Mouse (Mus musculus): ENCODE results near the gene Flt3l.

DNA sequence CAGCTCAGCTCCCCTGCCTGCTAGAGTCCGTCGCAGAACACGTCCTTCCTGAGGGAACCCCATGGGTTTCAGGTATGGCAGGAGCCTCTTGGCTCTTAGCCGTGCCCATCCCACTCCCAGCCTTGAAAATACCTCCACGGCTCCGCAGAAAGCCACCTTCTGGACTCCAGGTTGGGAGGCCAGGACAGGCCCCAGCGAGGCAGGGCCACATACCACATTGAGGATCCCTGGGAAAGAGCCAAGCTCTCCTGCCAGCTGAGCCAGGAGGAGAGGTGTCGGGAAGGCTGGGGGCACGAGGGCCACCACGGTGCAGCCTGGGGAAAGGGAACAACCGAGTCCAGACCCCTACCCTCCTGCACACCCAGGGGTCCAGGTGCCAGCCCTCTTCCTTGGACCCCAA is 11.0 kb upstream of the Flt3l start:
- TF ChIP-seq CTCF (IDR thresholded peaks at IDR 0.05; ENCODE audit: borderline replicate concordance, insufficient read depth, low read length) (no peak), POLR2A (IDR thresholded peaks at IDR 0.05; ENCODE audit: low read depth, low read length) (no peak)
